Mouse (Mus musculus) kidney, postnatal 10 days (tissue): ENCODE measurements around the gene Chic2.

ENCODE experiments used
- DNase-seq: peaks from one replicate; pipeline ENCODE4 v3.0.0; 2021; ENCODE audit warnings: mixed read lengths

The Chic2 gene

DNA sequence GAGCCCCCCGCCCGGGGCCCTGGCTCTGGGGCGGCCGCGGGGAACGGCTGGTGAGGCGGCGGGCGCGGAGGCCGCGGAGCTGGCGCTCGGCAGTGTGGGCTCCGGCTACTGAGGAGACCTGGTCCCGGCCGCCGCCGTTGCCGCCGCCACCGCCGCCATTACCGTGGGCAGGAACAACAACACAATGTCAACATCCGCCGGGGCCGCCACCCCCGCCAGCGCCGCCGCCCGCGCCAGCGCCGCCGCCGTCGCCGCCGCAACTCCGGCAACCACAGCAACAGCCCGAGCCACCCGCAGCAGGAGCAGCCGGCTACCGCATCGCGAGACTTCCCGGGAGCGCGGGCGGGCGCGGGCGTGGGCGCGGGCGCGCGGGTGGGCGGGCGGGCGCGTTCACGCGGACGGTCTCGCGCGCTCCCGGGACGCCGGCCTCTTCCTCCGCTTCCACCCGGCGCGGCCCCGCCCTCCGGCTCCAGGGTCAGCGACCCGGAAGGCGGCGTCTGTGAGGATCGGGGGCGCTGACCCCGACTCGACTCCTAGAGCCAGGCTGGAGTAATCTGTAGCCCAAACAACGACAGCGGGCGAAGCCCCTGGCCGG lies at the start of gene Chic2:
TSS of gene Chic2 (minus strand) at position 465 of the 595 bp plus-strand sequence.
- DNase-seq, result peak; percentile 93

DNA sequence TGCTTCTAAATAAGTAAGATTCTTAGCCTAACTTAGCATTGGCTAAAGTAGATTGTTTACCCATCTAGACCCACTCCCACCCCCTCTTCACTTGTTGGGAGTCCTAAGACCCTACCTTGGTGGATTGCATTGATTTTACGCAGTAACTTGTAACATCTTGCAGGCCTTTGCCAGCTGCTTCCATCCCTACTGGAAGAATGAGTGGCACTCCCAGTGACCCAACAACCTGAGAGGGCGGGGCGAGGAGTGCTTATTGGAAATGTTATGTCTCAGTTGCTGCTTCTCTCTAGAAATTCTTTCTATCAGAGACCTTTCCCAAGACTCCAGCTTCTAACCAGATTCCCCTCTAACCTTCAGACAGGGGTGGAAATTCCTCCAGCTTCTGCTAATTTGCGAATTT lies 41.3 kb upstream of the Chic2 start:
- no peak for DNase-seq

GRCm38 (mm10) chr5:75085521-75085875 lies 40.9 kb upstream of the Chic2 start:
- no peak for DNase-seq

GRCm38 (mm10) chr5:75084871-75085520 lies 40.4 kb upstream of the Chic2 start:
- no peak for DNase-seq

- no peak for DNase-seq
Measured at GRCm38 (mm10) chr5:75084393-75084870, 39.9 kb upstream of the Chic2 start.

- DNase-seq, result peak; percentile 35
Measured at GRCm38 (mm10) chr5:75083591-75084392, 39.2 kb upstream of the Chic2 start.

GRCm38 (mm10) chr5:75083061-75083460 lies 38.5 kb upstream of the Chic2 start:
- no peak for DNase-seq

DNA sequence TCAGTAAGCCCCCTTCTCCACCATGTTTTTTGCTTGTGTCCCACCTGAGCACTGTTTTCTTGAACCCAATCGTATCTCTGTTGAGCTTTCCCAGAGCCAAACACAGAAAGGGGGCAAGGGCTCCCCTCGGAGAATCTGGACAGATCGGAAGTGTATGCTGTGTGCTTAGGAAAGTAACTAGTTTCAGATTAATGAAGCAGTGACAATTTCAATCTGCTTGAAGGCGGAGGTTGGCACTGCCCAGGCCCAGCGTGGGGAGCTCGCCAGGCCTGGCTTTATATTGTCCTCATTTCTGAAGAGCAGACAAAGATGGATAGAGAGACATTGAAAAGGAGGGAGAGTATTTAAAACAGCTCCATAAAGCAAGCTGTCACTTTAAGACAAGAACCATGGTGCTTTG lies 37.9 kb upstream of the Chic2 start:
- no peak for DNase-seq

GRCm38 (mm10) chr5:75079564-75079963 lies 35.0 kb upstream of the Chic2 start:
- no peak for DNase-seq

- DNase-seq, result no peak
Measured at GRCm38 (mm10) chr5:75077051-75077380, 32.4 kb upstream of the Chic2 start.

- no peak for DNase-seq
Measured at GRCm38 (mm10) chr5:75076326-75077050, 31.9 kb upstream of the Chic2 start.

DNA sequence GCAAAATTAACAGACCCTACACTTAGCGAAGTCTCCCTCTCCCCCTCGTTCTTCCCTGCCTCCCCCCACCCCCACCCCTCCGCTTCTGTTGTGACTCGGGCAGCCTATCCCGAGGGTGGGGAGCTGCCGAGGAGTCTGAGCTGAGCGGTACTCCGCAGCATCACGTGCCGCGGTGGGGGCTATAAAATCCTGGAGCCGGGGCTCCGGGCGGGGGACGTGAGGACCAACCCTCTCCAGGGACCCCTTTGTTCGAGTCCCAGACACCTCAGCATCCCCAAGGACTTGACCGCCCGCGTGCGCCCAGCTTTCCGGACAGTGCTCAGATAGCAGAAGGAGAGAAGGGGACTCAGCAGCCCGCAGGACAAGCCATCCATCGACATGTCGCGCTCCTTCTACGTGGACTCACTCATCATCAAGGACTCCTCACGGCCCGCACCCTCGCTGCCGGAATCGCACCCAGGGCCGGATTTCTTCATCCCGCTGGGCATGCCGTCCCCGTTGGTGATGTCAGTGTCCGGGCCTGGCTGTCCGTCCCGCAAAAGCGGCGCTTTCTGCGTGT lies 30.9 kb upstream of the Chic2 start, which contains the start of gene Gsx2:
TSS of gene Gsx2 (plus strand) at position 219 of the 559 bp plus-strand sequence.
- no peak for DNase-seq

- no peak for DNase-seq
Measured at GRCm38 (mm10) chr5:75074537-75075382, 30.2 kb upstream of the Chic2 start.

DNA sequence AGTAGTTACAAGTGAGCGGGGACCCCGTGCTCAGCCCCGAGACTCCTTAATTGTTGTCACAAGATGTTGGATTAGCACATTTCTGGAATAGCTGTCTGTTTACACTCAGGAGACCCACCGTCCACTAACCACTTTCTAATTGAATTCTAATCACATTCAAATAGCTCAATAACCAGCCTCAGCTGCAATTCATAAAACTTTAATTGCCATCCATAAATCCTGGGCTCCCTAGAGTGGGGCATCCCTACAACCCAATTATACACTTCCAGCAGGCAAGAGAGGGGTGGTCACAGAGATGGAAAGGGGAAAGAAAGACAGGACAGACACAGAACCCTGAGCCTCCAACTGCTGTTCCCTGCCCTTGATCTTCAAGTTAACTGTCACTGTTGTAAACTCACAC lies 29.6 kb upstream of the Chic2 start:
- DNase-seq, result no peak

DNA sequence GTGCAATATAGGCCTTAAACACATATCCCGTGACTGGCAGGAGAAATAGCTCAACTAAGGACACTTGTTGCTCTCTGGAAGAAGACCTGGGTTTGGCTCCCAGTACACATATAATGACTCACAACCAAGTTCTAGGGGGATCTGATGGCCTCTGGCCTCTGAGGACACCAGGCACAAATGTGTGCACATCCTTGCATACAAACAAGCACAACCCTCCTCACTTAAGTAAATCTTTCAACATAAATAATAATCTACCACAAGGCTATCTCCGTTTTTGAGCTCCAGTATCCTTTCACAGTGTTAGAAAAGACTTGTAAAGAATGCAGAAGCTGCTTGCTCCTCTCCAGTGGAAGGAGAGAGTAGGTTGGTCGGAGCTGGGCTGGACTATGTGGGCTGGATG lies 29.1 kb upstream of the Chic2 start:
- no peak for DNase-seq

GRCm38 (mm10) chr5:75073167-75073566 lies 28.6 kb upstream of the Chic2 start:
- no peak for DNase-seq

DNA sequence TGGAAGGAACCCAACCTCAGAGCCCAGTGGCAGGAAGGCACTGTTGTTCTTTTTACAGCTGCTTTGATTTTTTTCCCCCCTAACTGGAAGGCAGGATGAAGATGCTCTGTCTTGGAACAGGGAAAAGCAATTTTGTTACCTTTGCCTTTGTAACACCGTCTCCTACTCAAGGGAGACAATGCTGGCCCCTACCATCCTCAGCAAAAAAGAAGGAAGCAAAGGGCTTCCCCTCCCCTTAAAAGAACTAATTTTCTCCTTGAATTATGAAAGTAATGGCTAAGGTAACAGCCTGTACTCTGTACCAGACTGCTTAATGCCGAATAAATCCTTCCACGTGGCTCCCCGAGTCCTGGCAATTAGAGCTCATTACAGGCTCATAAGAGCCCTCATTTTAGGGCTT lies 28.0 kb upstream of the Chic2 start:
- DNase-seq, result no peak

- no peak for DNase-seq
Measured at GRCm38 (mm10) chr5:75071951-75072350, 27.4 kb upstream of the Chic2 start.

GRCm38 (mm10) chr5:75070656-75071375 lies 26.2 kb upstream of the Chic2 start:
- DNase-seq, result no peak

DNA sequence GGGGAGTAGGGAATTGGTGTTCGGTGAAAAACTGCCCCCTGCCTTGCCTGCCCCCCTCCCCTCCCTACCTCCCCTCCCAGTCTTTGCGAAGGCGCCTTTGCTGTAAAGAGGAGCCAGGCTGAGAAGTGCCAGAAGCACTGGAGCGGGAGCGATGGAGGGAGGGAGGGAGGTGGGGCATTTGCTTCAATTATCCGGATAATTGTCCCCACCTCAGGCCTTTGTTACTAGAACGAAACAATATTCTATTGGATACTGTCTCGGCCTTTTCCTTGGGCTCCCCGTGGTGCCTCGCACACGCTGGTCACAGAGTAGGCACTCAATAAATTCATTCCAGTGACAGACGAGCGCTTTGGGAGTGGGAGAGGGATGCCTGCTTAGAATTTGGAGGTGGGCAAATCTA lies 25.6 kb upstream of the Chic2 start:
- DNase-seq, result no peak

GRCm38 (mm10) chr5:75067125-75067756 lies 22.7 kb upstream of the Chic2 start:
- DNase-seq, result peak; percentile 78
